Mouse (Mus musculus) splenic B cell, adult 2 months (primary cell): Measurements from ENCODE around the gene B3gnt8.

ENCODE experiments used
- DNase-seq: peaks from one replicate; pipeline ENCODE4 v3.0.0-alpha.2; 2011; ENCODE audit warnings: low read depth, low spot score
- H3K27me3 ChIP-seq: 2 replicates; pipeline ENCODE4 v1.6.1; 2012; ENCODE audit warnings: mild to moderate bottlenecking, low read length, moderate library complexity, mixed read lengths; ENCODE audit not compliant: control insufficient read depth, poor library complexity, insufficient read depth, severe bottlenecking
- H3K36me3 ChIP-seq: 2 replicates; pipeline ENCODE4 v1.6.1; 2012; ENCODE audit warnings: mild to moderate bottlenecking, low read length, moderate library complexity, mixed read lengths; ENCODE audit not compliant: control insufficient read depth, poor library complexity, insufficient read depth, severe bottlenecking

B3gnt8 gene

GRCm38 (mm10) chr7:25628323-25628620 lies 1.8 kb downstream of the B3gnt8 start:
- no peak for DNase-seq
- peaks cover 8% of the 10 kb centered on the region for H3K36me3 ChIP-seq
- no peaks in the 10 kb centered on the region for H3K27me3 ChIP-seq

GRCm38 (mm10) chr7:25632679-25633078 lies 6.2 kb downstream of the B3gnt8 start:
- H3K36me3 ChIP-seq: peaks cover 10% of the 10 kb centered on the region
- no peaks in the 10 kb centered on the region for H3K27me3 ChIP-seq
- no peak for DNase-seq

DNA sequence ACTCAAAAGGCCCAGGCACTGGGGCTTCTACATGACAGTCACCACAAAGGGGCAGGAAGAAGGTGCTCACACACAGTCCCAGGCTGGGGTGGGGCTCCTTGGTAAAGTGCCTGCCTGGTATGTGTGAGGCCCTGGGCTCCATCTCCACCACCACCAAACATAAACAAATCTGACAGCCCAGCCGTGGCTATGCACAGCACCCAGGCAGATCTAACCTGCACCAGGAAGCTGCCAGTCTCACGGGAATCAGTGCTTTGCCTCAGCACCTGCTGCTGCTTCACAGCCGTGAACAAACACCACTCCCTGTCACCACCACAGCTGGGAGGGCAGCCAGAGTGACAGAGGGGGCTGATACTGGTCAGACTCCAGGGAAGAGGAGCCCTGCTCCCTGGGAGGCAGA lies 9.9 kb downstream of the B3gnt8 start:
- Histone ChIP-seq H3K27me3 (no peaks in the 10 kb centered on the region), H3K36me3 (peaks cover 5% of the 10 kb centered on the region; the same call in 1 of the 2 replicates)
- DNase-seq: peak; percentile 89

- peaks cover 2% of the 10 kb centered on the region for H3K36me3 ChIP-seq
- DNase-seq: no peak
- H3K27me3 ChIP-seq: no peaks in the 10 kb centered on the region
Measured at GRCm38 (mm10) chr7:25637099-25637498, 10.6 kb downstream of the B3gnt8 start.

GRCm38 (mm10) chr7:25639754-25640153 lies 13.3 kb downstream of the B3gnt8 start:
- Histone ChIP-seq H3K27me3 (no peaks in the 10 kb centered on the region), H3K36me3 (peaks cover 2% of the 10 kb centered on the region)
- DNase-seq: no peak

DNA sequence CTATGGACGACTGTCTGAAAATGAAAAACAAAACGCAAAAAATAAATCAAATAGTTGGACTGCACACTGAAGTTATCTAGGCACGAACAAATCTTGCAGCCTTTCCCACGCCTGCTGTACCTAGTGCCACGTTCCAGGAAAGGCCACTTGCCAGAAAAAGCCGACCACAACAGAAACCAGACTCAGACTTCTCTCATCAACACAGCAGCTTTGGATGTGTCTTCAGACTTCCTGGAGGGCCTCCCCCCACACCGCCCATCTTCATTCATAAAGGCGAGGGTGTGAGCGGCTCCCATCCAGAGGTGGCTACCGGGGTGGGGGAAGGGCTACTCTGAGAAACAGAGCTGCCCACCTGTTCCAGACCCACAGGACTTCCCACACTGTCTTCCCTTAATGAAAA lies 17.7 kb downstream of the B3gnt8 start:
- Histone ChIP-seq H3K36me3 (no peaks in the 10 kb centered on the region; the same call in none of the 2 replicates), H3K27me3 (no peaks in the 10 kb centered on the region)
- no peak for DNase-seq

DNA sequence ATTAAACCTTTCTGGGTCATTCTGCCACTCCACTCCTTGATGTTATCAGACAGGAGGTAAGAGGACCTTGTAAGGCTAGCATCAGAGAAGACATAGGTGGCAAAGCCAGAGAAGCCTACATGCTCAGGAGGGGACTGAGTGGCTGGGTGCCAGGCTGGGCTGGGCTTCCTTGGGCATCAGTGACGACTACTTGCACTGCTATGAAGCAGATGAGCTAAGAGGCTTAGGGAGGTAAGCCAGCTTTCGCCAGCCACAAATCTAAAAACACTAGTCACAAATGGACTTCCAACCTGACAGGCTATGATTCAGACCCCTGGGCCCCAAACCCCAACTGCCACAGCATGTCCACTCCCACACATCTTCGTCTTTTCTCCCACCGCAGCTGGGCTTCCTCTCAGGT lies 18.2 kb downstream of the B3gnt8 start:
- Histone ChIP-seq H3K27me3 (no peaks in the 10 kb centered on the region), H3K36me3 (no peaks in the 10 kb centered on the region; the same call in 1 of the 2 replicates)
- DNase-seq: no peak

- no peaks in the 10 kb centered on the region; the same call in 1 of the 2 replicates for H3K36me3 ChIP-seq
- DNase-seq: no peak
- H3K27me3 ChIP-seq: no peaks in the 10 kb centered on the region
Measured at GRCm38 (mm10) chr7:25645074-25645473, 18.6 kb downstream of the B3gnt8 start.

DNA sequence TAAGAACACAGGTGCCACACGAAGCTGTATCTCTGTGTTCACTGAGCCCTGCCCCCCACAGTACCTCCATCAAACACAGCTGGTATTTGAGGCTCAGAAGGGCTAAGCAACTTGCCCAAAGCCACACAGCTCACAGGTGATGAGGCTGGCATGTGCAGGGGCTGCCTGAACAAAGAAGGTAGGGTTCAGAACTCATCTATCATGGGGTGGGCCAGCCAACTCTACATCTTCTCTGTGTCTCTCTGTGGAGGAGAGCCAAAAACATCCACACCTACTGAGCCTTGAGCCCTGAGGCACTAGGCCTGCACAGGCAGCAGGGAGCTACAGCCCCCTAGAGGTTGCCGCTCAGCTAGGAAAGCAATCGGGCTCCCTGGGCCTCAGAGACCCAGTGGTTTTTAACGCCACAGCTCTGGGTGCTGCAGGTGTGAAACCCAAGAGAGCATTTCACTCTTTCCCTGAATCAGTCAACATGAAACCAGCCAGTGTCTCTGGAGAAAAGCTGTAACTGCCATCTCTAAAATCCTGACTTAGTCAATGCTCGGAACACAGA lies 21.2 kb downstream of the B3gnt8 start:
- Histone ChIP-seq H3K27me3 (no peaks in the 10 kb centered on the region), H3K36me3 (no peaks in the 10 kb centered on the region)
- DNase-seq: peak; percentile 84

DNA sequence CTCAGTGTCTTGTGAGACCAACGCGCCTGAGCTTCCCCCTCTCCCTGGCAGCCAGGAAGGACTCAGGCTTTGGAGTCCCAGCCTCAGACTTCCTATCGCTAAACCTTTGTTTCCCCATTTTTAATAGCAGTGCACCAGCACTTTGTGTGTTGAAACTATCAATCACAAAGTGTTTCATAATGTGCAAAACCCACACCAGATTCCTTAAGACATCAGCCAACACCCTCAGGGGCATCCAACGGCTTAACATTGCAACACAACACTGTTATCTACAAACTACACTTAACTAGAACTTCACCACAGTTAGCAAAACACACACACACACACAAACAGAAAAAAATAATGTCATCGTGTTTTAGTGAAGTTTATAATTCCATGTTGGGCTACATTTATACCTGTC lies 23.4 kb downstream of the B3gnt8 start:
- no peak for DNase-seq
- no peaks in the 10 kb centered on the region; the same call in 1 of the 2 replicates for H3K36me3 ChIP-seq
- no peaks in the 10 kb centered on the region for H3K27me3 ChIP-seq

DNA sequence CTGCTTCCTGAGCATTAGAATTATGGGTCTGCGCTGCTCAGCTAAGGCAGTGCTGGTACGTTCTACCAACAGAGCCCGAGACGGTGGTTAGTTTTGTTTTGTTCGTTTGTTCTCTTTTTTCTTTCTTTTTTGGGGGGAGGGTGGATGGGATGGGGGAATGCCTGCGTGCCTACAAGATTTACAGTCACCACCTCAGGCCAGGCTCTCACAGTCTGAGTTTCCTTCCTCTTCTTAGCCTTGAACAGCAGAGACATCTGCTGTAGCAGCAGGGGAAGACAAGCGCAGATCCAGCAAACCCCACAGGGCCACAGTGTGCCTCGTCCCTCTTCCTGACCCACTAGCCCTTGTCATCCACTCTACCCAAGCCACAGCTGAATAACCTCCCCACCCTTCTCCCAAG lies 24.8 kb downstream of the B3gnt8 start:
- Histone ChIP-seq H3K36me3 (no peaks in the 10 kb centered on the region; the same call in 1 of the 2 replicates), H3K27me3 (no peaks in the 10 kb centered on the region)
- DNase-seq: peak; percentile 88

- DNase-seq: peak; percentile 58
- Histone ChIP-seq H3K27me3 (no peaks in the 10 kb centered on the region), H3K36me3 (no peaks in the 10 kb centered on the region; the same call in 1 of the 2 replicates)
Measured at GRCm38 (mm10) chr7:25652244-25652759, 25.8 kb downstream of the B3gnt8 start.

GRCm38 (mm10) chr7:25655601-25656428 lies 29.4 kb downstream of the B3gnt8 start:
- Histone ChIP-seq H3K36me3 (no peaks in the 10 kb centered on the region; the same call in 1 of the 2 replicates), H3K27me3 (no peaks in the 10 kb centered on the region)
- DNase-seq: no peak

DNA sequence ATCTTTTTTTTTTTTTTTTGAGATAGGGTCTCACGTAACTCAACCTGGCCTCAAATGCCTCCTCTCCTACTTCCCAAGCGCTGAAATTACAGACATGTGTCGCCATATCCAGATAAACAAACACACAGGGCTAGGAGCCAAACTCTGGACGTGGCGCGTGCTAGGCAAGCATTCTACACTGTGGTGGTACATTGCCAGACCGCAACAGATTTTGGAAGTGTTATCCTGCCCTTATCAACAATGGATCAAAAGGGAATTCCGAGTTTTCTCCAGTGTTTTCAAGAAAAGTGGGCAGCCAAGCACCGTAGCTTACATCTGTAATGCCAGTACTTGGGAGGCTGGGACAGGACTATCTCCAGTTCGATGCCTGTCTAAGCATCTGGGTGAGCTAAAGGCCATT lies 31.3 kb downstream of the B3gnt8 start:
- H3K36me3 ChIP-seq: peaks cover 2% of the 10 kb centered on the region; the same call in 1 of the 2 replicates
- no peak for DNase-seq
- no peaks in the 10 kb centered on the region for H3K27me3 ChIP-seq

DNA sequence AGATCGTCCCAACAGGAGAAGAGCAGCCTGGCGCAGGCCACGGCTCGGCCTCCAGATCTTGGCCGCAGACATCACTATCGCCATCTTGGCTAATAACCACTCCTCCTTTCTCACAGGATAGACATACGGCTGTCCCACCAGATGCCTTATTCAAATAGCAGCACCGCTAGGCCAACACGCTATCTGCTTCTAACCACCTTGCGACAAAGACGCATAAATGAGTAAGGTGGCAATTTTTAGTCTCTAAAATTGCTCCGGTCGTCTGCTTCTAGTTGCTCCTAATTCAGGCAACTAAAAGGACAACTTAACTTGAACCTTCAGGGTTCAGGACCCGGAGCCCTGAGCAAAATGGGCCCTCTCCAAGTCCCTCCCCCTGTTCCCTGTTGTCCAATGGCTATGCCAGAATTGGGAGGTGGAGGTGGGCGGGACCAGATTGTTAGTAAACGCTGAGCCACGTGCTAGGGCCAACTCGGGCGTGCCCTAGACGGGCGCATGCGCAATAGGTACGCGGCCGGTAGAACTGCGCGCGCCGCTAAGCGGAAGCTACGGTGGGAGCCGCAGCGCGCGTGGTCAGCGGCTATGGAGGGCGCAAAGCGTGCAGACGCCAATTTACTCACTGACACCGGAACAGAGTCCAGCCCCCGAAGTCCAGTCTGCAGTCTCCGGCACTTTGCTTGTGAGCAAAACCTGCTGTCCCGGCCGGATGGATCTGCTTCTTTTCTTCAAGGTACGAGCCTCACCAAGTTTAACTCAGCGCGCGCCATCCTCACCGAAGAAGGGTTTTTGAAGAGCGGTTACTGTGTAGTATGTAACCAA lies 32.4 kb downstream of the B3gnt8 start, which contains the start of the genes Bckdha and Exosc5:
TSS of gene Bckdha (minus strand) at position 325 of the 816 bp plus-strand sequence.
TSS of gene Exosc5 (plus strand) at position 508 of the 816 bp plus-strand sequence.
- peak; percentile 100 for DNase-seq
- H3K36me3 ChIP-seq: peaks cover 2% of the 10 kb centered on the region; the same call in 1 of the 2 replicates
- no peaks in the 10 kb centered on the region for H3K27me3 ChIP-seq
